Mouse (Mus musculus): Measurements from ENCODE around the gene Mrps6.
"Not testable (repeated sequence)": the region's sequence is repeated elsewhere in the genome, so short reads cannot be mapped to it uniquely, and the experiment has no call there.

Gene Mrps6

GRCm38 (mm10) chr16:92060213-92060612 is 2.1 kb downstream of the Mrps6 start:
- in situ Hi-C loops (cut with MboI, MseI), result loop anchor here (10.0 to 25.0 kb wide), 2 partner anchors 125 to 1827 kb away; partner anchors contain the start of gene Chaf1b

DNA sequence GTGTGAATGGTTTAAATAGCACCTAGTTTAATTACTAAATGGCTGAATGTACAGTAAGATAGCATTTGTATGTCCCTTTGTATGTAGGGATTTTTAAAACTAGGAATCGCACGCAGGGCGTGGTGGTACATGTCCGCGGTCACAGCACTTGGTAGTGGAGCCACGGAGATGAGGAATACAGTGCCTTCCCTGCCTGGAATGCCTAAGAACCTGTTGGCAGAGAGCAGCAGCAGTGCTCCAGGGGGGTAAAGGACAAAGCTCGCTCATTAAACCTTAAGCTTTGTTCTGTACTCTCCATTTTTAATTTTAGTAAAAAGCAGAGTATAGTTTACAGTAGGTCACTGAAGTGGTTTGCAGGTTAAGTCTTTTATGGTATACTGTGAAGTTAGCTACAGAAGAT is 3.5 kb downstream of the Mrps6 start:
- in situ Hi-C loops (cut with MboI, MseI), result loop anchor here (10.0 to 25.0 kb wide), 2 partner anchors 127 to 1826 kb away; partner anchors contain the start of gene Chaf1b

GRCm38 (mm10) chr16:92062832-92063231 is 4.8 kb downstream of the Mrps6 start:
- in situ Hi-C loops (cut with MboI, MseI), result loop anchor here (10.0 to 25.0 kb wide), 2 partner anchors 128 to 1824 kb away; partner anchors contain the start of gene Chaf1b

GRCm38 (mm10) chr16:92064801-92065200 is 6.7 kb downstream of the Mrps6 start:
- in situ Hi-C loops (cut with MboI, MseI), result loop anchor here (10.0 to 25.0 kb wide), 2 partner anchors 130 to 1822 kb away; partner anchors contain the start of gene Chaf1b

DNA sequence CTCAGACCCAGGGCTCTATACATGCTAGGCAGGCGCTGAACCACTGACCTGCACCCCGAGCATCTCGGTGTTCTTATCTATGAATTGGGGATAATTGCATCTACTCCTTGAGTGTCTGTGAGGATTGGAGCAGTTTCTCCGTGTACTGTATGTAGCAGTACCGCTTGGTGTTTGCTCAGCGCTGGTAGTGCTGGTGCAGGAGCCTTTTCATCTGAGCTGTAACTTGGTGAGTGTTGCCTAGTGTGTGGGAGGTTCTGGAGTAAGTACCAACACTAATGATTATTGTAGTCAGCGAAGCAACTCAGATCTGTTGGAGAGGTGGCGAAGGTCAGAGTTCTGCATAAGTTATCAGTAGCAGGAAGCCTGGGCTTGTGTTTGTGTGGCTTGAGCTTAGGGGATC is 12.3 kb downstream of the Mrps6 start:
- in situ Hi-C loops (cut with MboI, MseI), result loop anchor here (25.0 kb wide), 1 partner anchor 1817 kb away; the partner anchor contains the start of gene Chaf1b

GRCm38 (mm10) chr16:92076797-92077196 is 18.7 kb downstream of the Mrps6 start:
- in situ Hi-C loops (cut with MboI, MseI), result no loop called here

DNA sequence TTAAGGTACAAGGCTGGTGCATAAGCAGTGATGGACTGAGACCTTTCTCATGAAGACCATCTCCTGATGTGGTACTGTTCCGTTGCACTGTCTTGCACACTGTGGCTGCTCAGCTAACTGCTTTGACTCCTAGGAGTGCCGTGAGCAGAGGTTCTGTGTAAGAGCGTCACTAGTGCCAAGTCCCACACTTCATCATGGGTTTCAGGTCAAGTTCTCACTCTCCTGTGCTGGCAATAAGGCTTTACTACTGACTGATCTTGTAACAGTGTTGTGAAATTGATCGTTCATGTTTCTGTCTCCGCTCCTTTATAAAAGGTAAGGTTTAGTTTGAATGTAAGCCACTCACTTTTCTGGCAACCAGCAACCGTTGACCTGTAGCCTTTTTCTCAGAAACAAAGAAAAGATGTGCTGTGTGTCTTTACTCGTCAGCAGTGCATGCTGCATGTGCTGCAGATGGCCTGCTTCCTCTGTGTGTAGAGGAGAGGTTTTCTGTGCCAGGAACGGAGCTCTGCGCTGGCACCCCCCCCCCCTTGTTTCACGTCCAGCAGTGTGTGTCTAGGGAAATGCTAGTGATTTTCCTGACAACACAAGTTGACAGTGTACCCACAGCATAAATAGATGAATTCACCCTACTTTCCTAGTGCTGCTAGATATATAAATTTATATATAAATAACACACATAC is 25.8 kb downstream of the Mrps6 start:
- in situ Hi-C loops (cut with MboI, MseI), result no loop called here

DNA sequence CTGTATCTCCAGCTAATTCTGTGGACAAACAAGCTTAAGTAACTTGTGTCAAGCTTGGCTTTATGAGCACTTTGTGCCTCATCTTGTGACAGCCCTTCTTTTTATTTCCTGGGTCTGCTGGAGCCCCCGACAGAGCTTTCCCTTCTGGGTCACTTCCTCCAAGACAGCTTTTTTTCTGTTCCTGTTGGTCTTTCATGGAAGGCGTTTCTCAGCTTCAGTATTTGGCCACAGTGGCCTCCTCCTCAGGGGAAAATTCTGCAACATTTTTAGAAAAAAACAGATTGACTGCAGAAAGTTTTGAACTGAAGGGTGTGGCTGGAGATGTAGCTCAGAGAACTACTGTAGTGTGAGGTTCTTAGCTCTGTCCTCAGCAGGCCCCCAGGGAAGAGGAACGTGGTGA is 31.2 kb downstream of the Mrps6 start:
- in situ Hi-C loops (cut with MboI, MseI), result no loop called here

- in situ Hi-C loops (cut with MboI, MseI), result no loop called here
These were observed 33.8 kb downstream of the Mrps6 start for GRCm38 (mm10) chr16:92091876-92092275.

- in situ Hi-C loops (cut with MboI, MseI), result no loop called here
These were observed 40.4 kb downstream of the Mrps6 start for GRCm38 (mm10) chr16:92098351-92099051.

GRCm38 (mm10) chr16:92099598-92099997 is 41.5 kb downstream of the Mrps6 start:
- in situ Hi-C loops (cut with MboI, MseI), result no loop called here

GRCm38 (mm10) chr16:92100111-92100510 is 42.0 kb downstream of the Mrps6 start:
- in situ Hi-C loops (cut with MboI, MseI), result no loop called here

DNA sequence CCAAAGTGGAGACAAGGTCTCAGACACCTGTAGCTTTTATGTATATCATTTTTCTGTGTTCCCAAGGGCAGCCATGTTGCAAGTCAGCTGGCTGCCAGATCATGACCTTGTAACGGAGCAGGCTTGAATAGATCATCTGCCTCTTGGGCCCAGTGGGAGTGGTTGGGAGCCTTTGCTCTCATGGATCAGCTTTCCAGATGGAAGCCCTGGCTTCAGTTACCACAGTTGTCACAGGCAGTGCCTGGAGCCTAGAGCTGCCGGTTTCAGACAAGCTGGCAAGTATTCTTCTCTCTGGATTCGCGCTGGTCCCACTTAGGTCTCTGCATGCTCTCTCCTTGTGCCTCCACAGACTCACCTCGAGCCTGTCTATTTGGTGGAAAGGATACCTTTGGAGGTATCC is 44.0 kb downstream of the Mrps6 start:
- in situ Hi-C loops (cut with MboI, MseI), result no loop called here

GRCm38 (mm10) chr16:92102931-92103330 is 44.9 kb downstream of the Mrps6 start:
- in situ Hi-C loops (cut with MboI, MseI), result not testable (repeated sequence)

GRCm38 (mm10) chr16:92103572-92104331 is 45.7 kb downstream of the Mrps6 start:
- in situ Hi-C loops (cut with MboI, MseI), result no loop called here

- in situ Hi-C loops (cut with MboI, MseI), result no loop called here
These were observed 46.2 kb downstream of the Mrps6 start for GRCm38 (mm10) chr16:92104332-92104590.

GRCm38 (mm10) chr16:92104951-92105350 is 46.9 kb downstream of the Mrps6 start:
- in situ Hi-C loops (cut with MboI, MseI), result no loop called here

- in situ Hi-C loops (cut with MboI, MseI), result no loop called here
These were observed 47.6 kb downstream of the Mrps6 start for GRCm38 (mm10) chr16:92105631-92106030.

DNA sequence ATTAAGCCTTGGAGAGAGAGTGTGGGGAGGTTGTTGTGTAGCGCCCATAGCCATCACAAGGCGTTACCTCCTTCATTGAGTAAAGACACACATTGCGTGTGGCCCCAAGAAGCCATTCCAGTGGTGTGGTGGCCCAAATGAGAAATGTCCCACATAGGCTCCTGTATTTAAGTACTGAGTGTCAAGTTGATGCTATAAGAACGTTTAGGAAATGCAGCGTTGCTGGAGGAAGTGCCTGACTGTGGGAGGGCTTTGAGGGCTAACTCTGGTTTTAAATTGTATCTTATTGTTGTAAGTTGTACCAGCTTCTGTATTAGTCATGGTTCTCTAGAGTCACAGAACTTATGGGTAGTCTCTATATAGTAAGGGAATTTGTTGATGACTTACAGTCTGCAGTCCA is 49.3 kb downstream of the Mrps6 start:
- in situ Hi-C loops (cut with MboI, MseI), result no loop called here

DNA sequence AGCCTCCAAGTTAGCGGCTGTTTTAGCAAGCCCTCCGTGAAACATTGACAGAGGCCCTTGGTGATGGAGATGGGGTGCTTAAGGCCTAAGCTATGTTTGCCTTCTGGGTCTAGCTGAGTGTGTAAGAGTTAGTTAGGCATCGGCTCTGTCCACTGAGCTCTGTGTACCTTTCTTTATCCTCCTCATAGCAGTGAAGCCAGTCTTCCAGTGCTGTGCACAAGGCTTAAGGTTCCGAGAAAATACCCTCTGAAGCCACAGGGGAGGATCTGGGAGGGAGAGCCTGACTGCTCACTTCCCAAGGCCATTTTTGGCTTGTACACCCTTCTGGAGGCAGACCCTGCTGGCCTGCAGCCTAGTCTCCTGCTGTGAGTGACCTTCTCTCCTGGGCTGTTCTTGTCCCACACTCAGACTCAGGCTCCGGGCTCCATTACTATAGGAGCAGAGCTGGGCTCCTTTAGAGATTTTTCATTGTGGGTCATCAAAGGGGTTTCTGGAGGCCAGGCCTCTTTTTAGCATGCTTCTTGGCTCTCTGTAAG is 56.7 kb downstream of the Mrps6 start:
- in situ Hi-C loops (cut with MboI, MseI), result no loop called here

DNA sequence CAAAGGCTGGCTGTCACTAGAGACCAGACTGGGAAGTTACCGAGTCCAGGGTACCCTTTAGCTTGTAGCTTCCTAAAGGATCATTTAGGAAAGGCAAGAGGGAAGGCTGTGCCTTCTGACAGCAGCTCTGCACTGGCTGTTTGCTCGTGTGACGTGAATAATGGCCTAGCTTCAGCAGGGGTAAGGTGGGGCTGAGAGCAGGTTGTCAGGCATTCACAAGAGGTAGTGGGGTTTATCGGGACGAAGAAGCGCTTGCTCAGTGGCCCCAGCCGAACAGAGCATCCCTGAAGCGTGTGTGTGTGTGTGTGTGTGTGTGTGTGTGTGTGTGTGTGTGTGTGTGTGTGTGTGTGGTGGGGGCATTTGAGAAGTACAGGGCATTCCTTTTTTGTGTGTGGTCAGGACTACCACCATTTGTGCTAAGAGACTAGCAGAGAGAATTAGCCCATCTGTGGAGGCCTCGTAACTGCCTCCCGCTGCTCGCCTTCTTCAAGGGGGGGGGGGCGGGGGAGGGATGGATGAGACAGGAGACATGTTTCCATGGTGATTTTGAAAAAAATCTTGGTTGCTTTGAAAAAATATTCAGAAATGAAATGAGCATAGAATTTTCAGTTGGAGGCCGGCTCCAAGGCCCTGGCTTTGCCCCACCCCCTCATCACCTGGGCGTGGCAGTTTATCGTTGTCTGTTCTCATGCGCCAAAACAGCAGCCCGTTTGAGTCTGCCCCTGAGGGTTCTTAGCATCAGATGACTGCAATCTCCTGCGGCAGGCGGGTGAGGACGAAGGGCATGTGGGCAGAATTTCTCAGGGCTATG is 57.7 kb downstream of the Mrps6 start:
- in situ Hi-C loops (cut with MboI, MseI), result no loop called here
